Mouse (Mus musculus) MEL (cell line): ENCODE data around the gene Kalrn.

Experiments used
- CTCF ChIP-seq, 3 experiments: IDR thresholded peaks in 2 of 3; conservative IDR thresholded peaks in 1 of 3; 2 replicates each; pipeline ENCODE4 v1.5.1; 2011 to 2012; ENCODE audit warnings: low read length in 3 of 3, low read depth in 2 of 3, mild to moderate bottlenecking in 2 of 3, improper control_type of control experiment in 1 of 3, inconsistent platforms in 1 of 3, mixed read lengths in 1 of 3, moderate library complexity in 1 of 3; ENCODE audit not compliant: control insufficient read depth in 1 of 3, insufficient read depth in 1 of 3, poor library complexity in 1 of 3, severe bottlenecking in 1 of 3
- E2F4 ChIP-seq: IDR thresholded peaks from 2 replicates; pipeline ENCODE4 v1.6.1; 2011; ENCODE audit warnings: low read depth, low read length, improper control_type of control experiment, borderline replicate concordance
- GATA1 ChIP-seq: IDR thresholded peaks from 2 replicates; pipeline ENCODE4 v1.6.1; 2011; ENCODE audit warnings: low read depth, low read length, improper control_type of control experiment
- HCFC1 ChIP-seq: IDR thresholded peaks from 2 replicates; pipeline ENCODE4 v1.6.1; 2012; ENCODE audit warnings: low read depth, mild to moderate bottlenecking, inconsistent platforms, low read length, improper control_type of control experiment, moderate library complexity
- MAFK ChIP-seq: IDR thresholded peaks from 2 replicates; pipeline ENCODE4 v1.6.1; 2011; ENCODE audit warnings: low read depth, mild to moderate bottlenecking, low read length, improper control_type of control experiment, borderline replicate concordance
- MAX ChIP-seq: IDR thresholded peaks from 2 replicates; pipeline ENCODE4 v1.6.1; 2011; ENCODE audit warnings: low read length, improper control_type of control experiment
- TCF12 ChIP-seq: IDR thresholded peaks from 2 replicates; pipeline ENCODE4 v1.6.1; 2014; ENCODE audit warnings: low read depth, mild to moderate bottlenecking, inconsistent platforms, low read length, improper control_type of control experiment, moderate library complexity
- ZKSCAN1 ChIP-seq: IDR thresholded peaks from 2 replicates; pipeline ENCODE4 v1.6.1; 2012; ENCODE audit warnings: low read depth, mild to moderate bottlenecking, inconsistent platforms, low read length, improper control_type of control experiment, moderate library complexity
- ZNF384 ChIP-seq: IDR thresholded peaks from 2 replicates; pipeline ENCODE4 v1.6.1; 2012; ENCODE audit warnings: low read depth, mild to moderate bottlenecking, inconsistent platforms, low read length, improper control_type of control experiment

- TF ChIP-seq TCF12 (no peak), CTCF (IDR thresholded peaks at IDR 0.05 in 2 of 3, conservative IDR thresholded peaks at IDR 0.05 in 1 of 3; ENCODE audit: control insufficient read depth in 1 of 3, insufficient read depth in 1 of 3, low read depth in 2 of 3, low read length in 3 of 3, poor library complexity in 1 of 3, severe bottlenecking in 1 of 3) (no peak), MAX (no peak), ZNF384 (no peak), MAFK (no peak), HCFC1 (no peak), E2F4 (no peak), ZKSCAN1 (no peak), GATA1 (no peak)
These were observed 21.4 kb upstream of the Kalrn start for GRCm38 (mm10) chr16:34594597-34595262.
